Mouse (Mus musculus) lung, postnatal 0 days (tissue): ENCODE measurements at regions not wholly inside any gene's neighbourhood (a gene's known extent, or its start where the extent isn't known, plus 50 kb on each side); places are given as distances from the start of the nearest gene placed in this dataset.

Experiments
- CTCF ChIP-seq: IDR thresholded peaks from 2 replicates; pipeline ENCODE4 v1.5.1; 2016; ENCODE audit warnings: antibody characterized with exemption, mild to moderate bottlenecking
- EP300 ChIP-seq: IDR thresholded peaks from 2 replicates; pipeline ENCODE4 v1.6.1; 2016; ENCODE audit warnings: antibody characterized with exemption, mild to moderate bottlenecking, control low read depth

GRCm38 (mm10) chr11:86873406-86873700 lies 65.8 kb upstream of the Dhx40 start:
- no peak for TF ChIP-seq EP300
- TF ChIP-seq CTCF: no peak
